Mouse (Mus musculus) neural tube, embryonic 10.5 days (tissue): ENCODE measurements around the gene Tmem171.

Source experiments
- DNase-seq: peaks from one replicate; pipeline ENCODE4 v3.0.0-alpha.2; 2017; ENCODE audit warnings: low spot score; ENCODE audit errors: extremely low spot score

Tmem171 gene

GRCm38 (mm10) chr13:98694773-98695314, at the start of gene Tmem171:
Gene Tmem171 (minus strand): TSS chr13:98694834.
- DNase-seq, result no peak

- no peak for DNase-seq
These were observed 49.2 kb upstream of the Tmem171 start for GRCm38 (mm10) chr13:98743829-98744228.

GRCm38 (mm10) chr13:98743214-98743613, 48.6 kb upstream of the Tmem171 start:
- no peak for DNase-seq

GRCm38 (mm10) chr13:98738213-98738612, 43.6 kb upstream of the Tmem171 start:
- DNase-seq, result no peak

- no peak for DNase-seq
These were observed 38.7 kb upstream of the Tmem171 start for GRCm38 (mm10) chr13:98733292-98733691.

- DNase-seq, result no peak
These were observed 34.8 kb upstream of the Tmem171 start for GRCm38 (mm10) chr13:98729271-98730062.

- no peak for DNase-seq
These were observed 31.9 kb upstream of the Tmem171 start for GRCm38 (mm10) chr13:98726494-98726893.

GRCm38 (mm10) chr13:98723430-98723829, 28.8 kb upstream of the Tmem171 start:
- DNase-seq, result no peak

- no peak for DNase-seq
These were observed 27.7 kb upstream of the Tmem171 start for GRCm38 (mm10) chr13:98722296-98722695.

- DNase-seq, result peak; percentile 10
These were observed 21.5 kb upstream of the Tmem171 start for GRCm38 (mm10) chr13:98716176-98716575.

GRCm38 (mm10) chr13:98715443-98715990, 20.9 kb upstream of the Tmem171 start:
- DNase-seq, result no peak

- no peak for DNase-seq
These were observed 16.0 kb upstream of the Tmem171 start for GRCm38 (mm10) chr13:98710655-98711054.

- DNase-seq, result no peak
These were observed 15.6 kb upstream of the Tmem171 start for GRCm38 (mm10) chr13:98710236-98710635.

- no peak for DNase-seq
These were observed 10.9 kb upstream of the Tmem171 start for GRCm38 (mm10) chr13:98705501-98705900.

- DNase-seq, result no peak
These were observed 9.2 kb upstream of the Tmem171 start for GRCm38 (mm10) chr13:98703786-98704185.

- DNase-seq, result no peak
These were observed 7.7 kb upstream of the Tmem171 start for GRCm38 (mm10) chr13:98702361-98702760.

- DNase-seq, result no peak
These were observed 6.7 kb upstream of the Tmem171 start for GRCm38 (mm10) chr13:98701309-98701675.

- no peak for DNase-seq
These were observed 6.2 kb upstream of the Tmem171 start for GRCm38 (mm10) chr13:98700661-98701308.

- no peak for DNase-seq
These were observed 5.4 kb upstream of the Tmem171 start for GRCm38 (mm10) chr13:98699982-98700540.

GRCm38 (mm10) chr13:98699051-98699744, 4.6 kb upstream of the Tmem171 start:
- no peak for DNase-seq

- no peak for DNase-seq
These were observed 2.1 kb upstream of the Tmem171 start for GRCm38 (mm10) chr13:98696716-98697115.
